Mouse (Mus musculus) heart, adult 2 months (tissue): ENCODE data around the gene Pyroxd2.

Experiments used
- CTCF ChIP-seq: fragments of 200-600 bp; IDR thresholded peaks from 2 replicates; pipeline ENCODE4 v1.8.1; 2022; ENCODE audit warnings: antibody characterized with exemption, mild to moderate bottlenecking, moderate library complexity
- EP300 ChIP-seq: fragments of 200-500 bp; IDR thresholded peaks from 2 replicates; pipeline ENCODE4 v1.6.1; 2011; ENCODE audit warnings: low read depth, low read length, control low read depth; ENCODE audit not compliant: insufficient read depth
- POLR2A ChIP-seq: fragments of 200-500 bp; IDR thresholded peaks from 2 replicates; pipeline ENCODE4 v1.6.1; 2011; ENCODE audit warnings: mild to moderate bottlenecking, low read depth, low read length, control low read depth; ENCODE audit not compliant: insufficient read depth

DNA sequence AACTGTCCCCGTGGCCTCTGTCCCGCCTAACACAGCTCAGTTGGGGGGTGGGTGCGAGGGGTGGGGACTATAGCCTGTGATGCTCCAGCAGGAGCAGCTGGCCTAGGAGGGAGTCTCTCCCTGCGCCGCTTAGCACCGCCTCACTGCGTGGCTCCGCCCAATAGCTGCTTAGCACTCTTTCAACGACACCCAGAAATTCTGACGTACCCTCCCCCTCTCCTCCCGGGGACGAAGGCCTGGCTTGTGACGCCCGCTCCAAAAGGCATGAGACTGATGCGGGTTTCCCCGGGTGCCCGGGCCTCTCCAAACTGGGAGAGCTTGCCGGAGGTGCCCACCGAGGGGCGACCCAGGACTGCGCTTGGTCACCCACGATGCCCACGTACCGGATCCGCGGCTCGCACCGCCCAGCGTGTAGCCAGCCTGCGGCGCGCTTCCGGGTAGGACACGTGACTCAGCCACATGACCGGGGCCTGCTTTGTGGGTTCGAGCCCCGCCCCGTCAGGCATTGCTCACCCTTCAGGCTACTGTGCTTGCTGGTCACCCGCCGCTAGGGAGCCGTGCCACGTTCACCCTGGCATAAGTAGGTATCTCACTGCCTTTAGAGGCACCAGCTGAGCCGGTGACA is 27.1 kb upstream of the Pyroxd2 start, which contains the start of gene Hps1:
- TF ChIP-seq POLR2A (no peak), CTCF (peak; percentile 40), EP300 (0 out of 2 replicates have a peak, but pooled peaks have one; percentile 32)
